Mouse (Mus musculus) megakaryocyte, embryonic 14.5 days (primary cell): ENCODE data around the gene Nfix.

ENCODE experiments used
- FLI1 ChIP-seq: IDR thresholded peaks from 2 replicates; pipeline ENCODE4 v1.6.1; 2012; ENCODE audit warnings: low read length, inconsistent platforms, mixed read lengths
- GATA1 ChIP-seq: IDR thresholded peaks from 3 replicates; pipeline ENCODE4 v1.6.1; 2012; ENCODE audit warnings: mixed read lengths, low read length, inconsistent platforms, borderline replicate concordance

- TF ChIP-seq GATA1 (no peak), FLI1 (no peak)
These were observed 22.1 kb downstream of the Nfix start for GRCm38 (mm10) chr8:84777899-84778637.
